Mouse (Mus musculus) bone marrow, adult 2 months (tissue): ENCODE data around the gene 4930572O03Rik.
"Not testable (repeated sequence)": the region's sequence is repeated elsewhere in the genome, so short reads cannot be mapped to it uniquely, and the experiment has no call there.

Source experiments
- CTCF ChIP-seq: fragments of 200-500 bp; IDR thresholded peaks from 2 replicates; pipeline ENCODE4 v1.5.1; 2011; ENCODE audit warnings: low read length, control low read depth; ENCODE audit not compliant: control insufficient read depth, insufficient read depth
- POLR2A ChIP-seq: fragments of 200-500 bp; IDR thresholded peaks from 2 replicates; pipeline ENCODE4 v1.6.1; 2011; ENCODE audit warnings: low read depth, mild to moderate bottlenecking, control low read depth, low read length, borderline replicate concordance; ENCODE audit not compliant: control insufficient read depth

- not testable (repeated sequence) for TF ChIP-seq CTCF, POLR2A
Observed at GRCm38 (mm10) chr5:15674429-15675244, 17.8 kb upstream of the 4930572O03Rik start.
